ENCODE assay signal across 8 mouse cellular contexts in genomic region chr1:126830031-126830927, GRCm38 (mm10). TPM values are rescaled to one million over a fixed set of nuclear protein-coding genes. Genes with fewer than 3 reads are reported as not detected.
A peak's percentile ranks its signal among the peaks of the same experiment; 100 is the strongest.
DNase-seq lines count a peak whose midpoint lies in the region; ATAC-seq and TF ChIP-seq lines count a peak whose summit lies in the region.

Gene Nckap5 (minus strand): TSS chr1:126830799.

- no peak for TF ChIP-seq POLR2A in kidney, adult 2 months (IDR thresholded peaks at IDR 0.05; ENCODE audit: low read depth, low read length)

- H3K9me3 ChIP-seq in embryonic facial prominence, embryonic 15.5 days (replicated peaks): no peaks in the 10 kb centered on the region
- H3K9me3 ChIP-seq in limb, embryonic 10.5 days (replicated peaks): no peaks in the 10 kb centered on the region
- H3K9me3 ChIP-seq in midbrain, embryonic 12.5 days: no peaks in the 10 kb centered on the region
- no peaks in the 10 kb centered on the region for H3K9me3 ChIP-seq in stomach, embryonic 15.5 days

- peaks cover 5% of the 10 kb centered on the region; the same call in 1 of the 2 replicates for H3K27me3 ChIP-seq in embryonic facial prominence, embryonic 15.5 days
- no peaks in the 10 kb centered on the region for H3K27me3 ChIP-seq in kidney, adult 2 months (replicated peaks; ENCODE audit: control insufficient read depth, insufficient read depth, low read length)
- H3K27me3 ChIP-seq in limb, embryonic 10.5 days (ENCODE audit: low read depth, poor library complexity, severe bottlenecking): peaks cover 28% of the 10 kb centered on the region
- H3K27me3 ChIP-seq in midbrain, embryonic 12.5 days: peaks cover 21% of the 10 kb centered on the region
- H3K27me3 ChIP-seq in stomach, embryonic 15.5 days (replicated peaks): peaks cover 2% of the 10 kb centered on the region; the same call in 1 of the 2 replicates

- peaks cover 18% of the 10 kb centered on the region for H3K4me1 ChIP-seq in embryonic facial prominence, embryonic 15.5 days
- no peaks in the 10 kb centered on the region; the same call in 1 of the 2 replicates for H3K4me1 ChIP-seq in kidney, adult 2 months (ENCODE audit: control insufficient read depth, insufficient read depth, low read length)
- peaks cover 19% of the 10 kb centered on the region for H3K4me1 ChIP-seq in limb, embryonic 10.5 days
- peaks cover 20% of the 10 kb centered on the region for H3K4me1 ChIP-seq in midbrain, embryonic 12.5 days
- H3K4me1 ChIP-seq in stomach, embryonic 15.5 days: peaks cover 3% of the 10 kb centered on the region; the same call in 1 of the 2 replicates

- H3K4me3 ChIP-seq in embryonic facial prominence, embryonic 15.5 days (replicated peaks): peak within 1 kb of the TSS; percentile 37
- peak within 1 kb of the TSS; percentile 25 for H3K4me3 ChIP-seq in kidney, adult 2 months (ENCODE audit: insufficient read depth, low read depth, low read length)
- H3K4me3 ChIP-seq in limb, embryonic 10.5 days: peak within 1 kb of the TSS; percentile 51
- H3K4me3 ChIP-seq in midbrain, embryonic 12.5 days: peak within 1 kb of the TSS; percentile 30
- peak within 1 kb of the TSS; percentile 42 for H3K4me3 ChIP-seq in stomach, embryonic 15.5 days (replicated peaks)

- H3K4me2 ChIP-seq in embryonic facial prominence, embryonic 15.5 days (replicated peaks): peak within 1 kb of the TSS; percentile 67
- peak within 1 kb of the TSS; percentile 63 for H3K4me2 ChIP-seq in midbrain, embryonic 12.5 days (replicated peaks)
- peak within 1 kb of the TSS; percentile 76 for H3K4me2 ChIP-seq in stomach, embryonic 15.5 days

- WGBS in embryonic facial prominence, embryonic 15.5 days: 2% methylated on average over 35 of the region's 35 CpGs
- WGBS in kidney, adult 2 months: 2% methylated on average over 35 of the region's 35 CpGs
- 4% methylated on average over 35 of the region's 35 CpGs for WGBS in limb, embryonic 10.5 days
- WGBS in midbrain, embryonic 12.5 days: under 1% methylated on average over 35 of the region's 35 CpGs
- 1% methylated on average over 35 of the region's 35 CpGs for WGBS in stomach, embryonic 15.5 days

- H3K27ac ChIP-seq in embryonic facial prominence, embryonic 15.5 days (replicated peaks): peak within 1 kb of the TSS; percentile 82
- no peak within 1 kb of the TSS for H3K27ac ChIP-seq in kidney, adult 2 months (ENCODE audit: insufficient read depth, low read depth, low read length)
- H3K27ac ChIP-seq in limb, embryonic 10.5 days: peak within 1 kb of the TSS; percentile 8
- peak within 1 kb of the TSS; percentile 75 for H3K27ac ChIP-seq in midbrain, embryonic 12.5 days (replicated peaks)
- peak within 1 kb of the TSS; percentile 45; the same call in 1 of the 2 replicates for H3K27ac ChIP-seq in stomach, embryonic 15.5 days

- H3K36me3 ChIP-seq in embryonic facial prominence, embryonic 15.5 days: no peaks in the 10 kb centered on the region
- no peaks in the 10 kb centered on the region for H3K36me3 ChIP-seq in kidney, adult 2 months (ENCODE audit: control insufficient read depth, insufficient read depth, low read length)
- H3K36me3 ChIP-seq in limb, embryonic 10.5 days: no peaks in the 10 kb centered on the region
- no peaks in the 10 kb centered on the region for H3K36me3 ChIP-seq in midbrain, embryonic 12.5 days
- H3K36me3 ChIP-seq in stomach, embryonic 15.5 days: no peaks in the 10 kb centered on the region

- no peak within 1 kb of the TSS for H3K9ac ChIP-seq in embryonic facial prominence, embryonic 15.5 days
- peak within 1 kb of the TSS; percentile 43; the same call in 1 of the 2 replicates for H3K9ac ChIP-seq in midbrain, embryonic 12.5 days (replicated peaks)
- H3K9ac ChIP-seq in stomach, embryonic 15.5 days: no peak within 1 kb of the TSS; the same call in 1 of the 2 replicates

- peak in 1 of 2 experiments; percentile 11 for DNase-seq in adrenal gland, postnatal 4 days (ENCODE audit: low spot score in 2 of 2)
- peak; percentile 70 to 85 for DNase-seq in heart, adult 9 months (ENCODE audit: low spot score in 2 of 2)
- peak; percentile 77 for DNase-seq in kidney, adult 2 months
- DNase-seq in limb, embryonic 10.5 days (ENCODE audit: low spot score): peak; percentile 69
- no peak for DNase-seq in MN1 (ENCODE audit: low spot score)

- no peak for TF ChIP-seq CTCF in kidney, adult 2 months (conservative IDR thresholded peaks at IDR 0.05; ENCODE audit: insufficient read depth, insufficient read length, low read depth, low read length)

- ATAC-seq in embryonic facial prominence, embryonic 15.5 days (ENCODE audit: insufficient number of reproducible peaks, low FRiP score, low TSS enrichment, low read depth): peak; percentile 71
- ATAC-seq in midbrain, embryonic 12.5 days (ENCODE audit: low FRiP score, low read depth): peak; percentile 83
- ATAC-seq in stomach, embryonic 15.5 days (ENCODE audit: insufficient read depth, low FRiP score, low read depth): peak; percentile 61; the same call in 1 of the 2 replicates

RNA-seq across cellular contexts. Expression of gene Nckap5, which starts in this region (rescaled TPM):
- total RNA-seq in adrenal gland, postnatal 4 days (2021): 10 to 100 TPM; 70.3 to 75.1 TPM
- 7.5 and 9.8 TPM in 2 replicates for polyA plus RNA-seq in embryonic facial prominence, embryonic 15.5 days (2015; fragmentation: Nextera tagmentation; extraction: Ambion mirVana)
- 3.1 and 3.6 TPM in 2 replicates for polyA plus RNA-seq in kidney, adult 2 months (2012; rRNA removed)
- 0.84 and 1.8 TPM in 2 replicates for polyA plus RNA-seq in limb, embryonic 10.5 days (2016; fragmentation: Nextera tagmentation; extraction: Ambion mirVana)
- 17.8 and 20.3 TPM in 2 replicates for polyA plus RNA-seq in midbrain, embryonic 12.5 days (2016; fragmentation: Nextera tagmentation; extraction: Ambion mirVana)
- polyA plus RNA-seq in stomach, embryonic 15.5 days (2015; fragmentation: Nextera tagmentation; extraction: Ambion mirVana): 4.8 and 5.2 TPM in 2 replicates
